Mouse (Mus musculus): ENCODE measurements around the gene Eif3g. TPM values are rescaled to one million over a fixed set of nuclear protein-coding genes. Genes with fewer than 3 reads are reported as not detected.
A peak's percentile ranks its signal among the peaks of the same experiment; 100 is the strongest.

The Eif3g gene
- polyA plus RNA-seq, 1 experiment from 2014 or later: 354 TPM

DNA sequence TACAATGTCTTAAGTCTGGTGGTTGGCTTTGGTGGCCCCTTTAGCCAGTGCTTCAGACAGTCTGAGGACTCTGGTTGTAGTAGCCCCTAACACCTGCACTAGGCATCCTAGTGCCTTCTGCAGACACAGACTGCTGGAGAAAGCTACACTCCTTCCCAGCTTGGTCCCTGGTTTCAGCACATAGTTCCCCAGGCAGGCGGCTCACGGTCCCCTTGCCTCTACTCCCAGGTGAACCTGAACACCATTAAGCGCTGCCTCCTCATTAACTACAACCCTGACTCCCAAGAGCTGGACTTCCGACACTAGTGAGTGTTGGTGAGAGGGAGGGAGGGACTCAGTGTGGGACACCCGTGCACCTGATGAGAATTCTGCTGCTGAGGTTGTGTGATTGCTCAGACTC lies 8.0 kb downstream of the Eif3g start:
- Histone ChIP-seq H3K4me3 (ENCODE audit: low read depth, low read length) (no peak overlapping the region), H3K27me3 (ENCODE audit: control insufficient read depth, insufficient read depth, low read length) (no peaks in the 10 kb centered on the region), H3K9me3 (ENCODE audit: control insufficient read depth, low read length) (no peaks in the 10 kb centered on the region), H3K36me3 (ENCODE audit: control insufficient read depth, insufficient read depth, low read length) (peaks cover 36% of the 10 kb centered on the region), H3K27ac (ENCODE audit: low read depth, low read length) (no peak overlapping the region), H3K9ac (ENCODE audit: low read length) (no peak overlapping the region), H3K4me2 (no peak overlapping the region), H3K4me1 (ENCODE audit: control insufficient read depth, insufficient read depth, low read length) (peaks cover 4% of the 10 kb centered on the region; the same call in 1 of the 2 replicates)
- DNase-seq (ENCODE audit: low spot score, missing footprints): no peak
- WGBS: 95% methylated on average over 5 of the region's 5 CpGs
- no peak for ATAC-seq (ENCODE audit: low FRiP score)

DNA sequence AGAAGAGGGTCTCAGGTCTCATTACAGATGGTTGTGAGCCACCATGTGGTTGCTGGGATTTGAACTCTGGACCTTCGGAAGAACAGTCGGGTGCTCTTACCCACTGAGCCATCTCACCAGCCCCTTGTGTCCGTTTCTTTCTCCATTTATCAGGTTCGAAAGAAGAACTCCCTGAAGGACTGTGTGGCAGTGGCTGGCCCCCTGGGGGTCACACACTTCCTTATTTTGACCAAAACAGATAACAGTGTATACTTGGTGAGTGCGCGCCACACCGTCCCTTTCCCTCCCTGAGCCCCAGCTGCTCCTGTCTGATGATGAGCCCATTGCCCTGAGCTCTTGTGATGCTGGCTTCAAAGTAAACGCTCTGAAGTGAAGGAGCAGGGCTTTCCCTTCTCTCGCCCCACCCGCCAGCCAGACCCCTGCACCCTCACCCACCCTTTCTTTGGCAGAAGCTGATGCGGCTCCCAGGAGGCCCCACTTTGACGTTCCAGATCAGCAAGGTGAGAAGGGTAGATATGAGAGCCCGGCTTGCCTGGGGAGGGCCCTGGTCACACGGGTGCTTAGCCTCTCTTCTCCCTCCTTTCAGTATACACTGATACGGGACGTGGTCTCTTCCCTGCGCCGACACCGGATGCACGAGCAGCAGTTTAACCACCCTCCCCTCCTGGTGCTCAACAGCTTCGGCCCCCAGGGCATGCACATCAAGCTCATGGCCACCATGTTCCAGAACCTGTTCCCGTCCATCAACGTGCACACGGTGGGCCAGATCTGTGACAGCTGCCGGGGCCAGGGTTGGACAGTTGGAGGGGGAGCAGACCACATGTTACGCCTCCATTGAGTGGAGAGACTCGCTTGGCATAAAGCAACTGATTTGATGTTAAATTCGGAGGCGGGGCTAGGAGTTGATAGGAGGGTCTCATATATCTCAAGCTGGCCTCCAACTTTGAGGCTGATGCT lies 9.0 kb downstream of the Eif3g start:
- Histone ChIP-seq H3K27ac (ENCODE audit: low read depth, low read length) (no peak overlapping the region), H3K4me2 (peak overlapping the region; percentile 68; the same call in 1 of the 2 replicates), H3K36me3 (ENCODE audit: control insufficient read depth, insufficient read depth, low read length) (peaks cover 29% of the 10 kb centered on the region), H3K4me1 (ENCODE audit: control insufficient read depth, insufficient read depth, low read length) (peaks cover 4% of the 10 kb centered on the region; the same call in 1 of the 2 replicates), H3K27me3 (ENCODE audit: control insufficient read depth, insufficient read depth, low read length) (no peaks in the 10 kb centered on the region), H3K4me3 (ENCODE audit: low read depth, low read length) (peak overlapping the region; percentile 90; the same call in 1 of the 2 replicates), H3K9me3 (ENCODE audit: control insufficient read depth, low read length) (no peaks in the 10 kb centered on the region), H3K9ac (ENCODE audit: low read length) (no peak overlapping the region)
- WGBS: 87% methylated on average over 29 of the region's 29 CpGs
- DNase-seq (ENCODE audit: low spot score, missing footprints) (no peak), ATAC-seq (ENCODE audit: low FRiP score) (no peak)

GRCm38 (mm10) chr9:20888386-20888765 lies 10.0 kb downstream of the Eif3g start:
- Histone ChIP-seq H3K4me3 (ENCODE audit: low read depth, low read length) (peak overlapping the region; percentile 90), H3K4me2 (peak overlapping the region; percentile 68), H3K9ac (ENCODE audit: low read length) (peak overlapping the region; percentile 91), H3K36me3 (ENCODE audit: control insufficient read depth, insufficient read depth, low read length) (peaks cover 20% of the 10 kb centered on the region), H3K27me3 (ENCODE audit: control insufficient read depth, insufficient read depth, low read length) (no peaks in the 10 kb centered on the region), H3K4me1 (ENCODE audit: control insufficient read depth, insufficient read depth, low read length) (peaks cover 4% of the 10 kb centered on the region; the same call in 1 of the 2 replicates), H3K27ac (ENCODE audit: low read depth, low read length) (no peak overlapping the region; the same call in 1 of the 2 replicates), H3K9me3 (ENCODE audit: control insufficient read depth, low read length) (no peaks in the 10 kb centered on the region)
- DNase-seq (ENCODE audit: low spot score, missing footprints) (peak; percentile 95), ATAC-seq (ENCODE audit: low FRiP score) (no peak; the same call in 1 of the 2 replicates)
- under 1% methylated on average over 30 of the region's 30 CpGs for WGBS

DNA sequence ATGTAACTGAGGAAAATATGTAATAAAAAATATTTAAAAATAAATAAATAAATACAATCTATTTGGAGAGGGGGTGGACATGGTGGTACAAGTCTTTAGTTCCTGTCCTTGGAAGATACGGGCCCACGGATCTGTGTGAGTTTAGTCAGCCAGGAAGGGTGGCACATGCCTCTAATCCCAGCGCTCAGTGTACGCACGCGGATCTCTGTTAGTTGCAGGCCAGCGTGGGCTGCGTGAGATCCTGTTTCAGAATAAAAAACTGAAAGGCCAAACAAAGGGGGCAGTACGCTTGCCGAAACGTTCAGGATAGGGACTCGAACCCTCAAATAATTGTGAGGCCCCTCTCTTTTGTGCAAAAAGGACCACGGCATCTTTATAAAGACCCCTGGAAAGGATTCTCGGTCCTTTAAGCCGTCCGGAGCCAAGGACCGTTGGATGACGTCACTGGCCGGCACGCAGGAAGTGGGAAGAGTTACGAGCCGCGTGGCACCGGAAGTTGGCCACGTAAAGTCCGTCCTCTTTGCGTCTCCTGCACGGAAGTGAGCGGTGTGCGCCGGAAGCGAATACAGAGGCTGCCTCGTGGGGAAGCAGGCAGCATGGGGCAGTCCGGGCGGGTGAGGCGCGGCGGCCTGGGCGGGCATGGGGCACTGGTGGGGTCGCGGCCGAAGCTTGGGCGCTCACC lies 10.6 kb downstream of the Eif3g start, which contains the start of gene Ppan:
TSS of gene Ppan (plus strand) at position 472 of the 682 bp plus-strand sequence.
- DNase-seq (ENCODE audit: low spot score, missing footprints) (peak; percentile 99), ATAC-seq (ENCODE audit: low FRiP score) (peak; percentile 95)
- WGBS: under 1% methylated on average over 42 of the region's 43 CpGs
- no peaks in the 10 kb centered on the region for H3K9me3 ChIP-seq (ENCODE audit: control insufficient read depth, low read length)
- peaks cover 4% of the 10 kb centered on the region; the same call in 1 of the 2 replicates for H3K4me1 ChIP-seq (ENCODE audit: control insufficient read depth, insufficient read depth, low read length)
- H3K27me3 ChIP-seq (ENCODE audit: control insufficient read depth, insufficient read depth, low read length): no peaks in the 10 kb centered on the region
- peak within 1 kb of the TSS; percentile 68 for H3K4me2 ChIP-seq
- peak within 1 kb of the TSS; percentile 70 for H3K27ac ChIP-seq (ENCODE audit: low read depth, low read length)
- H3K4me3 ChIP-seq (ENCODE audit: low read depth, low read length): peak within 1 kb of the TSS; percentile 90
- peaks cover 20% of the 10 kb centered on the region for H3K36me3 ChIP-seq (ENCODE audit: control insufficient read depth, insufficient read depth, low read length)
- H3K9ac ChIP-seq (ENCODE audit: low read length): peak within 1 kb of the TSS; percentile 91

- H3K4me3 ChIP-seq (ENCODE audit: low read depth, low read length): no peak overlapping the region
- H3K9me3 ChIP-seq (ENCODE audit: control insufficient read depth, low read length): no peaks in the 10 kb centered on the region
- H3K9ac ChIP-seq (ENCODE audit: low read length): no peak overlapping the region
- no peaks in the 10 kb centered on the region for H3K27me3 ChIP-seq (ENCODE audit: control insufficient read depth, insufficient read depth, low read length)
- peaks cover 20% of the 10 kb centered on the region for H3K36me3 ChIP-seq (ENCODE audit: control insufficient read depth, insufficient read depth, low read length)
- DNase-seq (ENCODE audit: low spot score, missing footprints) (no peak), ATAC-seq (ENCODE audit: low FRiP score) (no peak)
- H3K4me1 ChIP-seq (ENCODE audit: control insufficient read depth, insufficient read depth, low read length): peaks cover 4% of the 10 kb centered on the region; the same call in 1 of the 2 replicates
- WGBS: 90% methylated on average over 6 of the region's 6 CpGs
- peak overlapping the region; percentile 68; the same call in 1 of the 2 replicates for H3K4me2 ChIP-seq
- no peak overlapping the region; the same call in 1 of the 2 replicates for H3K27ac ChIP-seq (ENCODE audit: low read depth, low read length)
Observed at GRCm38 (mm10) chr9:20887191-20887590, 11.2 kb downstream of the Eif3g start.

DNA sequence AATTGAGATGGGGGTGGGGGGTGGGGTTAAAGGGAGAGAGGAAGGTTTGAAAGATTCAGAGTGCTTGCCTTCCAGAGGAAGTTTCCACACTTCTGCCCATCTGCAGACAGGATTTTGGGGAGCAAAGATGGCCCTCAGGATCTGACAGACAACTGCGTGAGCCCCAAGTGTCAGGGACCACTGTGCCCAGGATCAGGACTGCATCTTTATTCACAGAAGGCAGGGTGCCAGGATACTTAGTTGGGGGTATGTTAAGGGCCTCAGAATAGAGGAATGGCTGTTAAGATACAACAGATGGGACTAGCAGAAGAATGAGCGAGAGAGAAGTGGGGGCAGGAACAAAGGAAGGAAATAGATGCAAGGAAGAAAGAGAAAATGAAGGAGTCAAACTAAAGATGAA lies 11.9 kb downstream of the Eif3g start:
- H3K9ac ChIP-seq (ENCODE audit: low read length): no peak overlapping the region
- peaks cover 17% of the 10 kb centered on the region for H3K36me3 ChIP-seq (ENCODE audit: control insufficient read depth, insufficient read depth, low read length)
- H3K4me1 ChIP-seq (ENCODE audit: control insufficient read depth, insufficient read depth, low read length): peaks cover 4% of the 10 kb centered on the region; the same call in 1 of the 2 replicates
- H3K4me3 ChIP-seq (ENCODE audit: low read depth, low read length): no peak overlapping the region
- H3K27me3 ChIP-seq (ENCODE audit: control insufficient read depth, insufficient read depth, low read length): no peaks in the 10 kb centered on the region
- no peak overlapping the region for H3K4me2 ChIP-seq
- H3K27ac ChIP-seq (ENCODE audit: low read depth, low read length): no peak overlapping the region
- H3K9me3 ChIP-seq (ENCODE audit: control insufficient read depth, low read length): no peaks in the 10 kb centered on the region
- no peak for ATAC-seq (ENCODE audit: low FRiP score)
- no peak for DNase-seq (ENCODE audit: low spot score, missing footprints)
- 97% methylated on average over 2 of the region's 2 CpGs for WGBS

DNA sequence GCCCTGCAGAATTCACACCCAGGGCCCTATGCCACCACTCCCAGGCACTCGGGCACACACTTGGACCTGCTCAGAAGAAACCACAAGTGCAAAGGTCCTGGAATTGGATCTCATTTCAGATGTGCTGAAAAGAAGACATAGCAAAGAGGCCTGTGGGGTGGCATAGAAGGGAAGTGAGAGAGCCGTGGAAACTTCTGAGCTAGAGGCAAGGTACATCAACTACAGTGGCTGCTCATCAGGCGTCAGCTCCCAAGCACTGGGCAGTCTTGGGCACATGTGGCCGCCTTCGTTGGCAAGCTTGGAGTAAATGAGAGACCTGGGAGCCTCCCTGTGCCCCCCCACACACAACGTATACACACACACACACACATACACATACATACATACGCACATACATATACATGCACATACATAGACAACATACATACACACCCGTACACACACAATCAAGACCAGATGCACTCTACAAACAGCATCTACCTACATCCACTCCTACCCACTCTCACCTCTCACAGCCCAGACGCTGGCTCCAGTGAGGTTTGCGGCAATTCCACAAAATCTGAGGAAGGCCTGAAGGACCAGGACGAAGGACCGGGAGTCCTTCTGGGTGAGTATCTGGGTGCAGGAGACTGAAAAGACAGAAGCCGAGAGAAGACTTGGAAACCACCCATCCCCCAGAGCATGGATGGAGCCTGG lies 19.2 kb downstream of the Eif3g start, which contains the start of gene Angptl6:
TSS of gene Angptl6 (minus strand) at position 631 of the 696 bp plus-strand sequence.
- H3K4me1 ChIP-seq (ENCODE audit: control insufficient read depth, insufficient read depth, low read length): peaks cover 5% of the 10 kb centered on the region
- H3K36me3 ChIP-seq (ENCODE audit: control insufficient read depth, insufficient read depth, low read length): no peaks in the 10 kb centered on the region
- peak within 1 kb of the TSS; percentile 82 for H3K9ac ChIP-seq (ENCODE audit: low read length)
- H3K9me3 ChIP-seq (ENCODE audit: control insufficient read depth, low read length): no peaks in the 10 kb centered on the region
- peak within 1 kb of the TSS; percentile 40 for H3K4me3 ChIP-seq (ENCODE audit: low read depth, low read length)
- peak within 1 kb of the TSS; percentile 61 for H3K4me2 ChIP-seq
- DNase-seq (ENCODE audit: low spot score, missing footprints) (no peak), ATAC-seq (ENCODE audit: low FRiP score) (no peak)
- H3K27ac ChIP-seq (ENCODE audit: low read depth, low read length): peak within 1 kb of the TSS; percentile 79
- WGBS: 93% methylated on average over 13 of the region's 13 CpGs
- no peaks in the 10 kb centered on the region for H3K27me3 ChIP-seq (ENCODE audit: control insufficient read depth, insufficient read depth, low read length)

- Histone ChIP-seq H3K4me3 (ENCODE audit: low read depth, low read length) (peak overlapping the region; percentile 40), H3K9me3 (ENCODE audit: control insufficient read depth, low read length) (no peaks in the 10 kb centered on the region), H3K36me3 (ENCODE audit: control insufficient read depth, insufficient read depth, low read length) (no peaks in the 10 kb centered on the region), H3K27ac (ENCODE audit: low read depth, low read length) (peak overlapping the region; percentile 79), H3K4me1 (ENCODE audit: control insufficient read depth, insufficient read depth, low read length) (peaks cover 5% of the 10 kb centered on the region), H3K4me2 (peak overlapping the region; percentile 61), H3K9ac (ENCODE audit: low read length) (peak overlapping the region; percentile 82), H3K27me3 (ENCODE audit: control insufficient read depth, insufficient read depth, low read length) (no peaks in the 10 kb centered on the region)
- ATAC-seq (ENCODE audit: low FRiP score) (peak; percentile 2; the same call in 1 of the 2 replicates), DNase-seq (ENCODE audit: low spot score, missing footprints) (no peak)
- 28% methylated on average over 10 of the region's 10 CpGs for WGBS
Observed at GRCm38 (mm10) chr9:20878710-20879065, 19.7 kb downstream of the Eif3g start.
